Mouse (Mus musculus) kidney, adult 8-10 months (tissue): Measurements from ENCODE around the gene Prkag3.

Source experiments
- DNase-seq, 2 experiments: peaks; one replicate each; pipeline ENCODE4 v3.0.0; 2022

Gene Prkag3

GRCm38 (mm10) chr1:74748643-74749271 lies at the start of gene Prkag3:
Gene Prkag3 (minus strand): TSS chr1:74749221.
- peak; percentile 45 to 79 for DNase-seq

DNA sequence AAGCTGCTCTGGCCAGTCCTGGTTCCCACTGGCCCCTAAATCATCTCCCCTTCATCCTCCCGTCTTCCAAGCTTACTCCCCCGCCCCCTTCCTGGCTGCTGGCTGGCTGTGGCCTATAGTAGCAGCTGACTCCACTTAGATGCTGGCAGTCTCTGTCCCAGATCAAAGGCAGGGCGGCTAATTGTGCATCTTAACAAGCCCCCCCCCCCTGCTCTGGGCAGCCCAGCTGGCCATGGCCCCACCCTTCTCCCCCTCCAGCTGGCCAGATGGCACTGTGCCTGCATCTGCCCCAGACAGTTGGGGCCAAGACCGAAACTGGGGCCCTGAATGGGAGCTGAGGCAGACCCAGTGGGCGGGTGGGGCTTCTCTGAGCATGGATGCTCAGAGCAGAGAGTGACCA lies 48.4 kb upstream of the Prkag3 start:
- no peak for DNase-seq

- no peak for DNase-seq
These were observed 46.1 kb upstream of the Prkag3 start for GRCm38 (mm10) chr1:74795145-74795529.

GRCm38 (mm10) chr1:74794487-74795144 lies 45.6 kb upstream of the Prkag3 start:
- no peak for DNase-seq

- DNase-seq: no peak
These were observed 44.0 kb upstream of the Prkag3 start for GRCm38 (mm10) chr1:74792831-74793660.

DNA sequence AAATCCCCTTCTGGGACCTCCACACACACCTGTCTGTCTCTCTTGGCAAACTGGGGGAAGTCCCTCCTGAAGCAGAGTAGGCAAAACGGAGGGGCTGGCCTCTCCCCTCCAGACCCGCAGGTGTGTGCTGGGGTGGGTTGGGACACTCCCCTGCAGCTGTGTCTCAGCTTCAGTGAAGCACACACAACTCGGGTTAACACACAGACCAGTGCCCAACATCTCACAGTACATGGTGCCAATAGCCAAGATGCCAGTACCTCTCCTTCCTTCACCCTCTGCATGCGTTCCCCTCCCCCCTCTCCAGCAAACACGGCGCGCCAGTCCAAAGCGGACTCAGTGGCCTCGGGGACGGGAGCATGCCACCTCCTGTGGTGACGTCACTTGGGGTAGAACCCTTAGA lies 42.2 kb upstream of the Prkag3 start, which contains the start of gene Wnt10a:
Gene Wnt10a, plus strand, starts transcription at position 268 of the 400 bp plus-strand sequence.
- DNase-seq: peak in 1 of 2 experiments; percentile 40

DNA sequence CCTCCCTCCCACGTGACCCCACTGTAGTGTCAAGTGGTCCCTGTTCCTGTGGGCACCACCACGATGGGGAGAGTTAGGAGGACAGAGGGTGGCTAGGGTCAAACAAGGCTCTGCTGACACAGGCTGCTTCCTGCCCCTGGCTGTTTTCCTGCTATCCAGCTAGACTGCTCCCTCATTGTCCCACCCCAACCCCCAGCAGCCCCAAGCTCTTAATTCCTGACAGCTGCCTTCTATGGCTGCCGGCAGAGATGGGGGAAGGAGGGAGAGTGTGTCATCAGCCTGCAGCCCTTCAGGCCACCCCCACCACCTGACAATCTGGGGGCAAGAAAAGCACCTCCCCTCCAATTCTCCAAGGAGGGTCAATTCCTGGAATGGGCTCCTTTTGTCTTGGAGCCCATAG lies 41.1 kb upstream of the Prkag3 start:
- no peak for DNase-seq

GRCm38 (mm10) chr1:74788603-74789176 lies 39.7 kb upstream of the Prkag3 start:
- DNase-seq: no peak

DNA sequence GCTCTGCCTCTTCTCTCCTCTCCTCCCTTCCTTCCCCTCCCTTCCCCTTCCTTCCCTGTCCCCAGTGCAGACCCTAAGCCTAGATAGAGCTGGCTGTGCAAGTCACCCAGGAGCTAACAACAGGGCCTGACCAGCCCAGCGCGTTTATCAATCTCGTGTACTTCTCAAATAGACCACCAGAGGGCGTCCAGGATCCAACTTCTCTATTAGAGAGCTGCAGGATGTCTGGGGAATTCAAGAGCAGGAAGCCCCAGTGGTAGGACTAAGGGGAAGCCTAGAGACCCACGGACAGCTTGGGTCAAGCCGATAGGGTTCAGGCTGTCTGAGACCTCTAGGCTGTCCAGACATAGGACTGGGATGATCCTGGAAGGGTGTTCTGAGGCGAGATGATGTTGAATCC lies 38.8 kb upstream of the Prkag3 start:
- DNase-seq: peak; percentile 70 to 87

GRCm38 (mm10) chr1:74784041-74784759 lies 35.2 kb upstream of the Prkag3 start:
- DNase-seq: peak in 1 of 2 experiments; percentile 67

GRCm38 (mm10) chr1:74783554-74783953 lies 34.5 kb upstream of the Prkag3 start:
- DNase-seq: no peak

DNA sequence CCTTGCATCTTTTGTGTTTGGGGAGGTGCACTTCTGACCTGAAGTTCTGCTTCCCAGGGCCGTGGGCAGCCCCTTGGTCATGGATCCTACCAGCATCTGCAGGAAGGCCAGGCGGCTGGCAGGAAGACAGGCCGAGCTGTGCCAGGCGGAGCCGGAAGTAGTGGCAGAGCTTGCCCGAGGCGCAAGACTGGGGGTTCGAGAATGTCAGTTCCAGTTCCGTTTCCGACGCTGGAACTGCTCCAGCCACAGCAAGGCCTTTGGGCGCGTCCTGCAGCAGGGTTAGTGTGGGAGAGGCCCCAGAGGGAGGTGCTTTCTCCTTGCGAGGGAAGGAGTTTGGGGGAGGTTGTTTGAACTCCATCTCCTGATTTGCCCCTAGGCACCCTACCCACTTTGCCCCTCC lies 33.0 kb upstream of the Prkag3 start:
- DNase-seq: no peak

- DNase-seq: no peak
These were observed 30.0 kb upstream of the Prkag3 start for GRCm38 (mm10) chr1:74778934-74779486.

- no peak for DNase-seq
These were observed 26.8 kb upstream of the Prkag3 start for GRCm38 (mm10) chr1:74775816-74776215.

GRCm38 (mm10) chr1:74774062-74774461 lies 25.0 kb upstream of the Prkag3 start:
- no peak for DNase-seq

DNA sequence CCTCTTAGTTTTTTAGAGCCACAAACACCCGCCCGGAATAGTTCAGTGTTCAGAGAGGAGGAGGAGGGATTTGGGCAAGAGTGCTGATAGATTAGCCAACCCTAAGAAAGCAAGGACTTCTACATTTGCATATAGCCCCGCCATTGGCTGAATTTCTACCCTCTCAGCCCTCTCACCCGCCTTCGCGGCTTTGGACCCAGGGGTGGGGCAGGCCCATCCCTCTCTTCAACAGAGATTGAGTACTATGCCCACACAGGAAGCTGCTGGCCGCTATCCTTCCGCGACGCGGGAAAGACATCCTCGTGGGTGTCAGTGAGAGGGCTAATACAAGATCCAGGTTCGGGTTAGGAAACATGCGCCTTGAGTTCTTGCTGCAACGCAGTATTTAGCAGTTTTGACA lies 24.1 kb upstream of the Prkag3 start:
- peak; percentile 82 to 83 for DNase-seq

DNA sequence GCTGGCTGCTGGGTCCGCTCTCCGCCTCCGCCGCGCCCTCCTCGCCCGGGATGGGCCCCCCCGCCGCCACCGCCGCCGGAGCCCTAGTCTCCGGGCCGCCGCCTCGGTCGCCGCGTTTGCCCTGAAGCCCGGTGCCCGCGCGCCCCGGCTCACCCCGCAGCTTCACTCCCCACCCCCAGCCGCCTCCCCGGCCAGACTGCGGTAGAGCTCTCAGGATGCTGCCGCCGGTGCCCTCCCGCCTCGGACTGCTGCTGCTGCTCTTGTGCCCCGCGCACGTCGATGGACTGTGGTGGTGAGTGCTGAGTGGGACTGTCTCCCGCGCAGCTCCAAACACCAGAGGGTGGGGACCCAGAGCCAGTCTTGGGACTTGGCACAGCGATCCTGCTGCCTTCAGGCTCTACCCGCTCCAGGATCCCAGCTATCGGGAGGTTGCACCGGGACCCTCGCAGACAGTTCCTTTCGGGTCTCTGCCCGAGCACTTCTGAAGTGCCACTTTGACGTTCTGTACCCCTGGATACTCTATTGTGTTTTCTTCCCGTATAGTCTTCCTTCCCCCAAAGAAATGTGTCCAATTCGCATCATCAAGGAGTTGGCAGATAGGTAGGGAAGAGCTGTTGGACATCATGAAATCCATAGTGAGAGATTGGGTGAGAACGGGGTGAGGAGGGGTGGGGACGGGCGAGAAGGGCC lies 23.1 kb upstream of the Prkag3 start:
- DNase-seq: no peak

DNA sequence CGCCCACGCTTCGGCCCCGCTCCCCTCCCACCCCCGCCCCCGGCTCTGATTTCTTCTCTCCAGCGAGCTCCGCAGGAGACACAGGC lies 22.7 kb upstream of the Prkag3 start, which contains the start of gene Wnt6:
Gene Wnt6, plus strand, starts transcription at position 48 of the 86 bp plus-strand sequence.
- no peak for DNase-seq

- DNase-seq: no peak
These were observed 22.4 kb upstream of the Prkag3 start for GRCm38 (mm10) chr1:74771467-74771844.

- no peak for DNase-seq
These were observed 21.9 kb upstream of the Prkag3 start for GRCm38 (mm10) chr1:74770727-74771466.

GRCm38 (mm10) chr1:74763081-74763480 lies 14.1 kb upstream of the Prkag3 start:
- peak; percentile 57 to 75 for DNase-seq

DNA sequence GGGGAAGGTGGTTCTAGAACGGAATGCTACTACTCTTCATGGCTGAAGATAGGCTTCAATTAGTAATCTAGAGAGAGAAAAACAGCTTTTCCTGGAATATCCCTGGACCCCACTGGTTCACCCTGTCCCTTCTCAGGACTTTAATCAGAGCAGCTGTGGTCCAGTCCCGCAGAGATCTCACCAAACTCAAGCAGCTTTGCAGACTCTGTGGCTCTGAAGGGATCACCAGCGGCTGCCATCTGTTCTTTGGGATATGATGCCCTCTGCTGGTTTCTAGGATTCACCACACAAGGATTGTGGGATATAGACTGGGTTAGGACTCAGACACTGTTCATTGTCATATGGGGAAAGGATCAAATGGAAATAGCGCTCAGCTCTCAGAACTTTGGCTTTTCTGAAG lies 10.8 kb upstream of the Prkag3 start:
- DNase-seq: peak; percentile 61 to 68
